Mouse (Mus musculus): Measurements from ENCODE around the gene Sox6. TPM values are rescaled to one million over a fixed set of nuclear protein-coding genes. Genes with fewer than 3 reads are reported as not detected.
"Not testable (repeated sequence)": the region's sequence is repeated elsewhere in the genome, so short reads cannot be mapped to it uniquely, and the experiment has no call there.

Sox6 gene
- polyA plus RNA-seq, 1 experiment from 2014 or later = 63.2 TPM

GRCm38 (mm10) chr7:115615697-115616237 lies 422.8 kb downstream of the Sox6 start:
- H3K27me3 ChIP-seq = no peaks in the 10 kb centered on the region
- whole genome bisulfite sequencing = 37% methylated on average over 10 of the region's 10 CpGs
- no peak overlapping the region for H3K4me3 ChIP-seq
- H3K36me3 ChIP-seq = no peaks in the 10 kb centered on the region
- H3K9ac ChIP-seq (replicated peaks) = no peak overlapping the region
- peak overlapping the region; percentile 12 for H3K4me2 ChIP-seq (replicated peaks)
- ATAC-seq (ENCODE audit: low FRiP score, low read depth) = 0 out of 2 replicates have a peak, but pooled peaks have one; percentile 34
- H3K4me1 ChIP-seq = peaks cover 8% of the 10 kb centered on the region
- H3K9me3 ChIP-seq = no peaks in the 10 kb centered on the region
- peak overlapping the region; percentile 57; the same call in 1 of the 2 replicates for H3K27ac ChIP-seq (replicated peaks)

GRCm38 (mm10) chr7:115607485-115607884 lies 431.1 kb downstream of the Sox6 start:
- H3K27ac ChIP-seq (replicated peaks) = no peak overlapping the region
- no peaks in the 10 kb centered on the region for H3K9me3 ChIP-seq
- peaks cover 6% of the 10 kb centered on the region; the same call in 1 of the 2 replicates for H3K4me1 ChIP-seq
- no peak overlapping the region for H3K4me3 ChIP-seq
- no peaks in the 10 kb centered on the region; the same call in 1 of the 2 replicates for H3K27me3 ChIP-seq
- no peaks in the 10 kb centered on the region for H3K36me3 ChIP-seq
- WGBS = 68% methylated on average over 1 of the region's 1 CpGs
- ATAC-seq (ENCODE audit: low FRiP score, low read depth) = no peak
- no peak overlapping the region for H3K4me2 ChIP-seq (replicated peaks)
- no peak overlapping the region for H3K9ac ChIP-seq (replicated peaks)

DNA sequence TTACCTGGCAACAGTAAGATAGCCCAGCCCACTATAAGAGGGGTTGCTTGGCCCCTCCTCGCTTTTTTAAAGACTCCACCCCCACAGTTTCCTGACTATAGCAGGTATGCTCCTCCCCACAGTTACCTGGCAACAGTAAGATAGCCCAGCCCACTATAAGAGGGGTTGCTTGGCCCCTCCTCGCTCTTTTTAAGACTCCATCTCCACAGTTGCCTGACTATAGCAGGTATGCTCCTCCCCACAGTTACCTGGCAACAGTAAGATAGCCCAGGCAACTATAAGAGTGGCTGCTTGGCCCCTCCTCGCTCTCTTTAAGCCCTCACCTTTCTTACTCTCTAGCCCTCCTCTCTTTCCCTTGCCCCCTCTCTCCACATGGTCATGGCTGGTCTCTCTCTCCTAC lies 432.5 kb downstream of the Sox6 start:
- H3K27me3 ChIP-seq; H3K27ac ChIP-seq (replicated peaks); H3K9me3 ChIP-seq; H3K4me3 ChIP-seq; H3K4me2 ChIP-seq (replicated peaks); H3K4me1 ChIP-seq; H3K36me3 ChIP-seq; H3K9ac ChIP-seq (replicated peaks); ATAC-seq (ENCODE audit: low FRiP score, low read depth): not testable (repeated sequence)
- 67% methylated on average over 3 of the region's 3 CpGs for WGBS

- 56% methylated on average over 7 of the region's 7 CpGs for WGBS
- no peak overlapping the region for H3K4me2 ChIP-seq (replicated peaks)
- no peak overlapping the region; the same call in 1 of the 2 replicates for H3K27ac ChIP-seq (replicated peaks)
- no peak overlapping the region for H3K4me3 ChIP-seq
- no peaks in the 10 kb centered on the region; the same call in 1 of the 2 replicates for H3K27me3 ChIP-seq
- H3K36me3 ChIP-seq = no peaks in the 10 kb centered on the region
- H3K4me1 ChIP-seq = peaks cover 6% of the 10 kb centered on the region; the same call in 1 of the 2 replicates
- no peak overlapping the region for H3K9ac ChIP-seq (replicated peaks)
- H3K9me3 ChIP-seq = no peaks in the 10 kb centered on the region
- ATAC-seq (ENCODE audit: low FRiP score, low read depth) = no peak
Measured at GRCm38 (mm10) chr7:115604883-115605282, 433.7 kb downstream of the Sox6 start.

- 60% methylated on average over 6 of the region's 6 CpGs for WGBS
- no peak overlapping the region for H3K9ac ChIP-seq (replicated peaks)
- peaks cover 14% of the 10 kb centered on the region for H3K4me1 ChIP-seq
- H3K9me3 ChIP-seq = no peaks in the 10 kb centered on the region
- H3K4me3 ChIP-seq = no peak overlapping the region
- H3K27me3 ChIP-seq = no peaks in the 10 kb centered on the region
- no peak for ATAC-seq (ENCODE audit: low FRiP score, low read depth)
- H3K36me3 ChIP-seq = no peaks in the 10 kb centered on the region
- no peak overlapping the region for H3K4me2 ChIP-seq (replicated peaks)
- H3K27ac ChIP-seq (replicated peaks) = no peak overlapping the region
Measured at GRCm38 (mm10) chr7:115597376-115597775, 441.2 kb downstream of the Sox6 start.

DNA sequence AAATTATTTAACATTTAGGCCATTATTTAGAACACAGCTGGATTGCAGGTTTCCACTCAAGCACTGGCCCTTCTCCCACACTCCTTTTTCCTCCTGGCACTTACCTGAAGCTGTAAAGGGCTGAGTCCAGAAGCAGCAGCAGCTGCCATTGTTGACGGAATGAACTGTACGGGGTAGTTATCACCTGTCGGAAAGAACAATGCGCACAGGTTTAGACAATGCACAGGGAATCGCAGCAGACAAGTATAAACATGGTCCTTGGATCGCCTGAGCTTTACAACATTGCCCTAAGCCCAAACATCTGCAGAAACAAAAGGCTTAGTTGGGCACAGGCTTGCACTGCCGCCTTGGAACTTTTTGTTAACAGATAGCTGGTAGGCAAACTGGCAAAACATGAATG lies 458.1 kb downstream of the Sox6 start:
- Histone ChIP-seq H3K4me2 (replicated peaks) (no peak overlapping the region), H3K9ac (replicated peaks) (no peak overlapping the region), H3K36me3 (no peaks in the 10 kb centered on the region), H3K4me1 (no peaks in the 10 kb centered on the region), H3K27ac (replicated peaks) (no peak overlapping the region), H3K4me3 (no peak overlapping the region), H3K9me3 (no peaks in the 10 kb centered on the region), H3K27me3 (no peaks in the 10 kb centered on the region)
- WGBS = 70% methylated on average over 7 of the region's 7 CpGs
- ATAC-seq (ENCODE audit: low FRiP score, low read depth) = no peak

DNA sequence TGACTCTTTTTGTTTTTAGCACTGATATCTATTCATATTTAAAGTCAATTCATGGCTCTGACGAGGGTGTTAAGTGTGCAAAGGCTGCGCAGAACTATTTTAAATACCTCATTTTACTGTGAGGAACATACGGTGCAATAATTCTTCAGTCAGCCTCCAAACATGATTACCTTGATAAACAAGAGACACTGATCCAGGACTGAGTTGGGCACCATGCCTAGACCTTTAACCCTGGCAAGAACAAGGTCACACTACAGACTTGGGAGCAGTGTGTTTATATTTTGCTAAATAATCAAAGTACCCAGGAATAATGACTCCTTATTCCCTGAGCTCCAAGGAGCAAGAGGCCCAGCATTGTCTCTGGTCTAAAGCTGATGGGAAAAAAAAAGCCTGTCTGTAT lies 458.8 kb downstream of the Sox6 start:
- H3K27me3 ChIP-seq = no peaks in the 10 kb centered on the region
- H3K4me3 ChIP-seq = no peak overlapping the region
- ATAC-seq (ENCODE audit: low FRiP score, low read depth) = no peak
- no peaks in the 10 kb centered on the region for H3K36me3 ChIP-seq
- 86% methylated on average over 3 of the region's 3 CpGs for WGBS
- H3K9ac ChIP-seq (replicated peaks) = no peak overlapping the region
- no peaks in the 10 kb centered on the region for H3K9me3 ChIP-seq
- no peaks in the 10 kb centered on the region for H3K4me1 ChIP-seq
- no peak overlapping the region for H3K27ac ChIP-seq (replicated peaks)
- H3K4me2 ChIP-seq (replicated peaks) = no peak overlapping the region

DNA sequence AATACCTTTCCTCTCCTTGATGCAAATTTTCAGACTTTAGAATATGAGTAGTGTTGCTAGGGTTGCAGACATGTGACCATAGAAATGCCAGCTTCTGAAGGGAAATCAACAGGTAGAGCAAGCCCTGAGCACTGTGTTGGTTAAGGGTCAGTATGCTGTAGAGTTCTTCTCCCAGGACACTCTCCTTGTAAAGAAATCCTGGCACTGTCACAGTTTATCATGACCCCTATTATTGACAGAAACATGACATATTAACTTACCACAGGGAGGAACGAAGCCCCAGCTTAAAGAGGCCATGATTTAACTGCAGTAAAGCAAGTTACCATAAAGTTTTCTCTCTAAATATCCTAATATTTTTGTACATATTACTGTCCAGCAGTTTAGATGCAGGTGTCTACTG lies 462.2 kb downstream of the Sox6 start:
- H3K4me3 ChIP-seq = no peak overlapping the region
- H3K4me2 ChIP-seq (replicated peaks) = no peak overlapping the region
- H3K9me3 ChIP-seq = no peaks in the 10 kb centered on the region
- H3K4me1 ChIP-seq = no peaks in the 10 kb centered on the region
- 77% methylated on average over 1 of the region's 1 CpGs for WGBS
- no peak overlapping the region for H3K9ac ChIP-seq (replicated peaks)
- ATAC-seq (ENCODE audit: low FRiP score, low read depth) = no peak
- H3K27me3 ChIP-seq = 0 out of 2 replicates have a peak, but pooled peaks cover 3% of the 10 kb centered on the region
- no peaks in the 10 kb centered on the region for H3K36me3 ChIP-seq
- no peak overlapping the region for H3K27ac ChIP-seq (replicated peaks)

GRCm38 (mm10) chr7:115574834-115575233 lies 463.8 kb downstream of the Sox6 start:
- no peak for ATAC-seq (ENCODE audit: low FRiP score, low read depth)
- Histone ChIP-seq H3K27me3 (0 out of 2 replicates have a peak, but pooled peaks cover 3% of the 10 kb centered on the region), H3K9me3 (no peaks in the 10 kb centered on the region), H3K4me1 (no peaks in the 10 kb centered on the region), H3K27ac (replicated peaks) (no peak overlapping the region), H3K4me2 (replicated peaks) (no peak overlapping the region), H3K9ac (replicated peaks) (no peak overlapping the region), H3K36me3 (no peaks in the 10 kb centered on the region), H3K4me3 (no peak overlapping the region)
- WGBS = 63% methylated on average over 1 of the region's 1 CpGs

- H3K27me3 ChIP-seq = no peaks in the 10 kb centered on the region; the same call in 1 of the 2 replicates
- peak overlapping the region; percentile 16; the same call in 1 of the 2 replicates for H3K9ac ChIP-seq (replicated peaks)
- no peaks in the 10 kb centered on the region for H3K9me3 ChIP-seq
- ATAC-seq (ENCODE audit: low FRiP score, low read depth) = peak; percentile 88
- peak overlapping the region; percentile 20 for H3K4me3 ChIP-seq
- H3K4me2 ChIP-seq (replicated peaks) = peak overlapping the region; percentile 49
- no peaks in the 10 kb centered on the region for H3K36me3 ChIP-seq
- H3K4me1 ChIP-seq = peaks cover 37% of the 10 kb centered on the region
- peak overlapping the region; percentile 73 for H3K27ac ChIP-seq (replicated peaks)
- whole genome bisulfite sequencing = 4% methylated on average over 9 of the region's 9 CpGs
Measured at GRCm38 (mm10) chr7:115568821-115569240, 469.8 kb downstream of the Sox6 start.

- peak overlapping the region; percentile 49 for H3K4me2 ChIP-seq (replicated peaks)
- 22% methylated on average over 11 of the region's 11 CpGs for WGBS
Measured at GRCm38 (mm10) chr7:115568301-115568700, 470.3 kb downstream of the Sox6 start.

DNA sequence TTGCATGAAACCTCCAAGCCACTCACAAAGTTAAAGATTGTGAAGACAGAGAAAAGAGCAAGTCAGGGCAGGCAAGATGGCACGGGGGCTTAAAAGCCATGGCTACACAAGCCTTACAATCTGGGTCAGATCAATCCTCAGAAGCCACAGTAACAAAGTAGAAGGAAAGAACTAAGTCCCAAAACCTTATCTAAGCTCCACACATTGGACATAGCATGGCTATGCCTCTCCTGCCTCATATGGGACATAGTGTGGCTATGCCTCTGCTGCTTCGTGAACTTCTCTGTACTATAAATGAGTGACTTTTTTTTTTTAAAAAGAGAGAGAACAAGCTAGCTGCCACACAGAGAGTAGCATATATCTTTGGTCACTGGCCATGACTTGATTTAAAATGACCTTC lies 471.8 kb downstream of the Sox6 start:
- no peaks in the 10 kb centered on the region for H3K36me3 ChIP-seq
- no peaks in the 10 kb centered on the region; the same call in 1 of the 2 replicates for H3K27me3 ChIP-seq
- H3K9ac ChIP-seq (replicated peaks) = no peak overlapping the region
- no peak overlapping the region for H3K27ac ChIP-seq (replicated peaks)
- H3K9me3 ChIP-seq = no peaks in the 10 kb centered on the region
- WGBS = 92% methylated on average over 2 of the region's 2 CpGs
- no peak overlapping the region for H3K4me3 ChIP-seq
- H3K4me2 ChIP-seq (replicated peaks) = no peak overlapping the region
- ATAC-seq (ENCODE audit: low FRiP score, low read depth) = no peak
- peaks cover 44% of the 10 kb centered on the region for H3K4me1 ChIP-seq

More at GRCm38 (mm10) chr7:115568301-115568700, 470.3 kb downstream of the Sox6 start:
- H3K36me3 ChIP-seq = no peaks in the 10 kb centered on the region
- H3K9ac ChIP-seq (replicated peaks) = no peak overlapping the region
- peaks cover 43% of the 10 kb centered on the region for H3K4me1 ChIP-seq
- H3K9me3 ChIP-seq = no peaks in the 10 kb centered on the region
- H3K4me3 ChIP-seq = peak overlapping the region; percentile 20
- H3K27ac ChIP-seq (replicated peaks) = peak overlapping the region; percentile 73
- peak; percentile 42; the same call in 1 of the 2 replicates for ATAC-seq (ENCODE audit: low FRiP score, low read depth)
- H3K27me3 ChIP-seq = no peaks in the 10 kb centered on the region; the same call in 1 of the 2 replicates
